Mouse (Mus musculus) retina, postnatal 1 day (tissue): ENCODE measurements around the gene Kmt2e.
A peak's percentile ranks its signal among the peaks of the same experiment; 100 is the strongest.

Experiments used
- DNase-seq: peaks from one replicate; pipeline ENCODE4 v3.0.0-alpha.2; 2012

Gene Kmt2e

DNA sequence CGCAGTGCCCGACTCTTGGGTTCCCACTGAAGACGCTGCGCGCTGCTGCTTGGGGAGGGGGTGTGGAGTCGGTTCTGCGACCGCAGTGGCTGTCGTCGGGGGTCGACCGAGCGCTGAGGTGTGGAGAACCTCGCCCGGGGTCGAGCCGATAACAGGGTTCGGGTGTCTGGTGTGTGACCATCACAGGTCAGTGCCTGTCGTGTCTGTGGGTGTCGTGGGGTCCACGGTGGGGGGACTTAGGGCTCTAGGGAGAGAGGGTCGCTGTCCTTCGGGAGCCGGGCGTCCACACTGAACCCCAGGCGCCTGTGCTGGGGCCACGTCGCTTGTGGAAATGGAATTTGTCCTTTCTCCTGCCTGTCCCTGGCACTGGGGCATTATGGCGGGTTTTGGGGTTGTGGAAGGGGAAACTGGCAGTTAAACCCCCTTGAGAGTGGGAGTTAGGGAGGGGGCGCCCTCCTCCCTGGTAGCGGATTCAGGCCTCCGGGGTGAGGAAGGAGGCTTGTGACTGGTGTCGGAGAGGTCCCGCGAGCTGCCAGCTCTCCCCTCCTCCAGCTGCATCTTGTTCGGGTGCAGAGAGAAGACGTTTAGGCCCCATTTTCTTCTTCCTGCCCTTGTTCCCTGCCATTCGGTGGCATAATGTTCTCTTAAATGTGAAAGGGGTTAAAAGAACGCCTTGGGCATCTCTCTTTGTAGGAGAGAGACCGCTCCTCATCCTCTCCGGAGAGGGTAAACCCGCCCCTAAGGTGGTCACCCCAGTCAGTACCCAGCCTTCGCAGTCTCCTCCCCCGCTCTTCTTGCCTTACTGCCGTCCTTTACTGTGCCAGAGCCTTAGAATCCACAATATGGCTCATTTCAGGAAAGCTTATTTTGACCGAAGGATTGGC, 599 bp downstream of the Kmt2e start:
- DNase-seq, result peak; percentile 67

DNA sequence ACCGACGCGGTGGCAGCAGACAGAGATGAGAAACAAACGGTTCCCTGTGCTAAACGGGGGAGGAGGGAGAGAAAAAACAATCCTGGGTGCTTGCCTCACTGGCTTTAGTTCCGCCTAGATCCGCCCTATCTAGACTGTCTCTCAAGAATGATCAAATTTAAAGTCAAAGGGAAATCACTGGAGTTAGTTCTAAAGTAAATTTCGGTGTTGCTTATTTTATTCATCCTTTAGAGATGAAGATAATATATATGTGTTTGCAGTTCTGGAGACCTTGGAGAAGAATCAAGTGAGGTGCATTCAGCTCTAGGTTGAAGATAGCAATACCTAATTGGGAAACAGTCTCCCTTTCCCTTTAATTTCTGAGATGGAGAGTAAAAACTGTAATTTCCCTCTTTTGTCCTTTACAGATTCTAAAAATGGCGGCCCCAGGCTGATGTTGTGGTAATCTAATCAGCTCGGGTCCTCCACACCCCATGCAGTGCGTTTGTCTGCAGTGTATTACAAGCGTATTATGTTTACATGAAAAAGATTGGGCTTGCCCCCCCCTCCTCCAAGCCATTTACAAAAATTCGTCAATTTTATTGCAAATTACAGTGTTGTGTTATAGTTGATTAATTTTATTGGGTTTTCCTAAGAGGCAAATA, 1.4 kb downstream of the Kmt2e start:
- DNase-seq, result peak; percentile 45

DNA sequence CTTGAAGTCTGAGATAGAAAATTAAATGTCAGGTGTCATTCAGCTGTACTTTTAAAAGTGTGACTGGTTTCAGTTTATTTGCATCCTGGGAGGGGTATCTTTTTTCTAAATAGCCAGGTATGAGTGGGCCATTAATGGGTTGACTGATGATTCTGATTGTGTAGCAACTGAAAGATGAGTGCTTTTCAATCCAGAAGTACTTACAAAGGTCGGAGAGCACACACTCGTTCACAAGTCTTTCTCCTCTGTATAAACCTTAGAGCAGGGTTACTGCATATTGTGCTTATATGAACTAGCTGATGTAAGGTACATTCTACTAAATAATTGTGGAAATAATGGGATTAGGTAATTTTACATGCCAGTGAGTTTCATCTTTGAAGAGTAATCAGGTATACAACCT, 2.5 kb downstream of the Kmt2e start:
- no peak for DNase-seq

DNA sequence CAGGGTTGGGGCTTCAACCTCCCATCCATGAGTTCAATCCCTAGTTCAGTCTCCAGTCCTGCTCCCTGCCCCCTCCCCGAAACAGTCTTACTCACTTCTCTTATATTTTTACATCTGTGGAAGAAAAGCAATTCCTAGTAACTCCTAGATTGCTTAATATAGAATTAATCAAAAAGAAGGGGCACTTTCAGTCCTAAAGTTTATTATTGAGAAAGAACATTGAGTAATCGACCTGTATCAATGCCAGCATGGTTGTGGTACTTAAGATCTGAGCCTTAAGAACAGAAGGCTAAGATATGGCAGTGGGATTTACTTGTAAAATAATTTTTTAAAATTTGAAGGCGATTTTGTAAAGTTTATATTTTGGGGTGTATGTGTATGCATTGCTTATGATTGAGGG, 5.6 kb downstream of the Kmt2e start:
- no peak for DNase-seq

DNA sequence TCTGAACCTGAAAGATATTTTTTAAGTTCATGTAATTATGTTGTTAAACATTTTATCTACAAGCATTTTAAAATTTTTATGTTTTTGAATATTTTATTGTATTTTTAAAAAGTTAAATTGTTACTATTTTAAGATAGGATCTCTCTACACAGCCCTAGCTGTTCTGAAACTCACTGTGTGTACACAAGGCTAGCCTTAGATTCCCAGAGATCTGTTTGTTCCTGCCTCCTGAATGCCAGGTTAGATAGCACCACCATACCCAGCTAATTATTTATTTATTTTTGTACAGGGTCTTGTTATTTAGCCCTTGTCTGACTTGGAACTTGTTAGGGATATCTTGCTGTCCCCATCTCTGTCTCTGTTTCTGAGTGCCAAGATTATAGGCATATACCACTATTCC, 6.3 kb downstream of the Kmt2e start:
- no peak for DNase-seq

DNA sequence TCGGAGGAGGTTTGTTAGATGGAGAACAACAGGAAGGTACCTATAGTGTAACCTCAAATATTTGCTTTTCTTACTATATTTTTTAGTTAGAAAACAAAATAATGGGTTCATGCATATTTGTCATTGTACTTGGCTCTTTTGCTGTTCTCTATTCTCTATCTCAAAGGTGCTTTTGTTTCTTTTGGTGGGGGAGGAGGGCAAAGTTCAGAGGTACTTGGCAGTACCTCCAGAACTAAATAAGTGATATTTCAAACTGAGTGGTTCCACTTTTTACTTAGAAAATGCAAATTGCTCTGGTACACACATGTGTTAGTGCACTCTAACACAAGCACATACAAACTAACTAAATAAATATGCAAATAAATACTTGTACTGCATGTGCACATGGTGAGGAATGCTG, 7.7 kb downstream of the Kmt2e start:
- no peak for DNase-seq

DNA sequence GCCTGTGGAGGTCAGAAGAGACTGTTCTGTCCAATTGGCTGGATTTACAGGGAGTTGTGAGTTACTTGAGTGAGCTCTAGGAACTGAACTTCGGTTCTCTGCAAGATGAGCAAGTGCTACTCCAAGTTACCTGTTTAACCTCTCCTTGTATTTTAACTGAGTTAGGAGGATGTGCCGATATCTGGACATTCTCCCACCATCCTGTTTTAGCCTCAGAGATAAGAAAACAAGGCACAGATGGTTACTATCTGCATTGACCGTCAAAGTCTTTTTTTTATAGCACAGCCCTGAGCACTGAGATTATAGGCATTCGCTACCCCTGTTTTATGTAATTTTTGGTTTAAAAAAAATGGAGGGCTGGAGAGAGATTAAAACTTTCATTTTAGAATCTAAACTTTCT, 10.2 kb downstream of the Kmt2e start:
- DNase-seq, result no peak

DNA sequence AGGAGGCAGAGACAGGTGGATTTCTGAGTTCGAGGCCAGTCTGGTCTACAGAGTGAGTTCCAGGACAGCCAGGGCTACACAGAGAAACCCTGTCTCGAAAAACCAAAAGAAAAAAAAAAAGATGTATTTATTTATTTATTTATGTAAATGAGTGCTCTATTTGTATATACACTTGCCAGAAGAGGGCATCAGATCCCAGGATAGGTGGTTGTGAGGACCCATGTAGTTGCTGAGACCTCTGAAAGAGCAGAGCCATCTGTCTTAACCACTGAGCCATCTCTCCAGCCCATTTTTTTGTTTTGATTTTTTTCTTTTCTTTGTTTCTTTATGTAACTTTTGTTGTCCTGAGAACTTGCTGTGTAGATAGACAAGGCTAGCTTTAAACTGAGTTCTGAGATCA, 19.3 kb downstream of the Kmt2e start:
- peak; percentile 60 for DNase-seq

DNA sequence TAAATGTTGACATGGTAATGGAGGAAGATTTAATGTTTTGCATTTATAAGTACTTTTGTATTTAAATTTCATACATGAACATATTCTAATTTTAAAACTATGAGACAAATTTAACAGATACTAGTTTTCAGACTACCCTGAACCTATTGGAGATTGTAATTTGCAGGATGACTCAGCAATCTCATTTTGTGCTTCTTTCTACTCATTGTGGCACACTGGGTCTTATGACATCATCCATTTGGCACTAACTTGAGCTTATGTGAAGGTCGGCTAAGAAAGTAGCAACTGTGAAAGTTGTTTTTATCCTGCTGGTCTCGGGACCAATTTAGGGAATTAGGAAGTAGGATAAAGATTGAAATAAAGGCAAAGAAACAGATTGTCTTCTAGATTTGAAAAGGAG, 27.4 kb downstream of the Kmt2e start:
- no peak for DNase-seq

DNA sequence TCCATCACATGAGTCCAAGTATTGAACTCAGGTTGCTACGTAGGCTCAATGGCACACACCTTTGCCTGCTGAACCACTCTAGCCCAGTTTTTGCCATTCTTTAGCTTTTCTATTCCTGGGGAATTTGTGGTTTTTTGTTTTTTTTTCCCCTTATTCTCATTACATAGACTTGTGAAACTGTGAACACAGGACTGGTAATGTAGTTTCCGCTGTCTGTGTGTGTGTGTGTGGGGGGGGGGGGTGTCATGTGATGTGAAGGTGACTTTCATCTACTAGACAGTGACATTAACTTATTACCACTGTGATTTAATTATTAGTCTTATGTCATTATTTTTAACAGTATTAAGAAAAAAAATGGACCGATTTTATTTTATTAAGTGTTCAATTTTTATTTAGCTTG, 30.0 kb downstream of the Kmt2e start:
- DNase-seq, result no peak

DNA sequence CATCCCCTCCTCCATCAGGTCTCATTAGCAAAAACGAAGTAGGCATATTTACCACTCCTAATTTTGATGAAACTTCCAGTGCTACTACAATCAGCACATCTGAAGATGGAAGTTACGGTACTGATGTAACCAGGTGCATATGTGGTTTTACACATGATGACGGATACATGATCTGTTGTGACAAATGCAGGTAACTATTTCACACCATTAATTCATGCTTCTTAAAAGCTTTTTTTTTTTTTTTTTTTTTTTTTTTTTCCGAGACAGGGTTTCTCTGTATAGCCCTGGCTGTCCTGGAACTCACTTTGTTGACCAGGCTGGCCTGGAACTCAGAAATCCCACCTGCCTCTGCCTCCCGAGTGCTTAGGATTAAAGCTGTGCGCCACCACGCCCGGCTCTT, 30.5 kb downstream of the Kmt2e start:
- DNase-seq, result no peak

DNA sequence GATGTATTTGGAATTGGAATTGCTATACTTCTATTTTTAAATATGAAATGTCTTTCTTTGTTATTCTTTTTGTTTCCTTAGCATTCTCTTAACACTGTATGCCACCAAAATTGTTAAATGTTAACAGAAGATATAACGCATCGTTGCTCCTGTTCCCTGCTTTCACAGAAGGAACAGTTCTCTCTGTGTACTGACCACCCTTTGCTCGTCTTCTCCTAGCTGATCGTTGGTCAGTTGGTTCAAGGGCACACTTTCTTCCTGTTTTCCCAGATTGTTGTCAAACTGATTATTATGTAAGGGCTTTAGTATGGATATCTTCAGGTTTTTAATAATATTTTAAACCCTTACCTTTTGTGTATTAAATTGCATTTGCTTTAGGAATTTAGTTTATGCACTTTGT, 32.3 kb downstream of the Kmt2e start:
- DNase-seq, result no peak

DNA sequence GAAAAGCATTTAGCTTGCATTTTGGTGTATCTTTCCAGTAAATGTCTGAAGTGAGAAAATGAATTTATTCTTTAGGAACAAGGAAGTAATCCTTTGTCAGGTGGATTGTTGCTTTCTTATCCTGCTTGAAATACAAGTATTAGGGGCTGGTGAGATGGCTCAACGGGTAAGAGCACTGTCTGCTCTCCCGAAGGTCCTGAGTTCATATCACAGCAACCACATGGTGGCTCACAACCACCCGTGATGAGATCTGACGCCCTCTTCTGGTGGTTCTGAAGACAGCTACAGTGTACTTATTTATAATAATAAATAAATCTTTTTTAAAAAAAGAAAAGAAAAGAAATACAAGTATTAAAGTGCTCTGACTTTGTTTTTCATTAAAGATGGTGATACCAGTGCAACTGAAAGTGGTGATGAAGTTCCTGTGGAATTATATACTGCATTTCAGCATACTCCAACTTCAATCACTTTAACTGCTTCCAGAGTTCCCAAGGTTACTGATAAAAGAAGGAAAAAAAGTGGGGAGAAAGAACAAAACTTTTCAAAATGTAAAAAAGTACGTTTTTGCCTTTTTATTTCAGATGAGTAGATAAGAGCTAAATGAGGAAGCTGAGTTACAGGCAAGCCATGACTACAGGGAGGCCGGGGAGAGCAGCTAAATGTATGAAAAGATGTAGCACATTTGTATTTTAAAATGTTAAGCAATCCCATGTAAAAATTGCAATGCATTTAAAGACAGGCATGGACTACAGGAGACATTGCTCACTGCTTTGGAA, 39.0 kb downstream of the Kmt2e start:
- no peak for DNase-seq

DNA sequence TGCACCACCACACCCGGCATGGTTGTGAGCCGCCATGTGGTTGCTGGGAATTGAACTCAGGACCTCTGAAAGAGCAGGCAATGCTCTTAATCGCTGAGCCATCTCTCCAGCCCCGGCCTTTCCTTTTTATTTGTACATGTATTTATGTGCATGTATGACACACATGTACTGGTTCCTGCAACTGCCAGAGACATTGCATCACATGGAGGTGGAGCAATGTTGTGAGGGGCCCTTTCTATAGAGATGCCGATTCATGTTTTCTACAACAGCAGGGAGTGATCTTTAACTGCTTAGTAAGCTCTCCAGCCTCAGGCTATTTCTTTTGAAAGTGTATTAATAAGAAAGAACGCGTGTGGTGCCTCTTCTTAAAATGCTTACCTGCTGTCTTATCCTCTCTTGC, 49.6 kb downstream of the Kmt2e start:
- DNase-seq, result no peak

DNA sequence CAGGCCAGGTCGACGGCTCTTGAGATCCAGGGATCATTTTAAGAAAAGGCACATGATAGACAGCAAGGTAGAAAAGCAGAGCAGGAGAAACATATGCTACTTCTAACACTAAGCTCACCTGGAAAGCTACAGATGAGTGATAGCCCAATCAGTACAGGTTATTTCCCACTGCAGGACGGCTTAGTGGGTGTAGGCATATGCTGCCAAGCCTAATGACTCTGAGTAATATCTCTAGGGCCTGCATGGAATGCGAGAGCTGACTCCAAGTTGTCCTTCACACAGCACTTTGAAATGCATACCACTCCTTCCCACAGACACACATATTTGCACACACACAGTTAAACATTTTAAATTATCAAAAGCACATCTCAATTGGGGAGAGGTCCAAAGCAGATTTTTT, 55.0 kb downstream of the Kmt2e start:
- DNase-seq, result no peak

DNA sequence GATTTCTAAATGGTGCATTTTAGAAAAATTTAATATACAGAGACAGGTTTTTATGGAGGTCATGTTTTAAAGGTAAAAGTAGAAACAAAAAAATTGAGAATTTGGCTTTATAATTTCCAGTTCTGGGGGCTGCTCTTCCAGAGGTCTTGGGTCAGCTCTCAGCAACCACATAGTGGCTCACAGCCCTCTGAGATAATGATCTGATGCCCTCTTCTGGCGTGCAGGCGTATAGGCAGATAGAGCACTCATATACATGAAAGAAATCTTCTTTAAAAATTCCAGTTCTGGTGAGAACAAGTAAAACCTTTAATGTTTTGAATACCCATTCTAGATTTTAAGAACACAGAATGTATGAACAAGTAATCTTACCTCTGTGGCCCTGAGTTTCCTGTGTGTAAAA, 56.6 kb downstream of the Kmt2e start:
- DNase-seq, result peak; percentile 51

DNA sequence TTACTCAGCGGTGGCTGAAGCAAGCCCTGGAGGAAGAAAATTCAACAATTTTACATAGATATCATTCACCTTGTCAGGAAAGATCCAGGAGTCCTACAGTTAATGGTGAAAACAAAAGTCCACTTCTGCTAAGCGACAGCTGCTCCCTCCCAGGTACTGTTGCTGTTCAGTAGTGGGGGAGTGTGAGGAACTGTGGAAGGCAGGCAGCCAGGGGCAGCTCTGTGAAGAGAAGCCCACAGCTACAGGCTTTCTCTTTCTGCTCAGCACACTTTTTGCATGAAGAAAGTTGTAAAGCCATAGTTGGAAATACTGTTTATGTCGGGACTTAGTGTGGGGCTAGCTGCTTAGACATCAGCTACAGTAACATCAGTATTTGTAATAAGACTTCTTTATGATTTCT, 62.2 kb downstream of the Kmt2e start:
- DNase-seq, result no peak

DNA sequence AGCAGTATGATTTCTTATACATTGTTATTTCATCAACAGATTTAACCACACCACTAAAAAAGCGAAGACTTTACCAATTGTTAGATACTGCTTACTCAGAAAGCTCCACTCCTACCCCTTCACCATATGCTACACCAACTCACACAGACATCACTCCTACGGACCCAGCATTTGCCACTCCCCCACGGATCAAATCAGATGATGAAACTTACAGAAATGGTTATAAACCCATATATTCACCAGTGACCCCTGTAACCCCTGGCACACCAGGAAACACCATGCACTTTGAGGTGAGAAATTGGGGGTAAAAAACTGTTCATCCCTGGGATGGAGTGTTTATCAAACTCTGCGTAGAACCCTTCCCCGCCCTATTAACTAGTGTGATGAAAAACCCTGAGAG, 62.7 kb downstream of the Kmt2e start:
- DNase-seq, result no peak

DNA sequence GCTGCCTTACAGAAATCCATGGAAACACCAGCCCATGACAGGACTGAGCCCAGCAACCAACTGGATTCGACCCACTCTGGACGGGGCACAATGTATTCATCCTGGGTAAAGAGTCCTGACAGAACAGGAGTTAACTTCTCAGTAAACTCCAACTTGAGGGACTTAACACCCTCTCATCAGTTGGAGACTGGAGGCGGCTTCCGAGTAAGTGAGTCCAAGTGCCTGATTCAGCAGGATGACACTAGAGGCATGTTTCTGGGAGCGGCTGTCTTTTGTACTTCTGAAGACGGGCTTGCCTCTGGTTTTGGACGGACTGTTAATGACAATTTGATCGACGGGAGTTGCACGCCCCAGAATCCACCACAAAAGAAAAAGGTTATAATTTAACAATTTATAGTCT, 63.7 kb downstream of the Kmt2e start:
- no peak for DNase-seq

DNA sequence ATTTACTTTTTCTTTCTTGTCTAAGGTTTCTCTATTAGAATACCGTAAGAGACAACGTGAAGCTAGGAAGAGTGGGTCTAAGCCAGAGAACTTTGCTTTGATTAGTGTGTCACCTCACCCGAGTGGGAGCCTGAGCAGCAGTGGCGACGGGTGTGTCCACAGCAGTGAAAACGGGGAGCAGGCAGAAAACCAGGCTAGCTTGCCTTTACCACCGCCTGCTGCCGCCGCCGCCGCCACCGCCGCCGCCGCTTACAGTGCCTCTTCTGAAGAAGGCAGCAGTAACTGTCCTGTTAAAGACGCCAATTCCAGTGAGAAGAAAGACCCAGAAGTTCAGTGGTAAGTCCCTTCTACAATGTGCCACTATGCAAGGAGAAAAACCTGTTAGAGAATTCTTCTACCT, 65.0 kb downstream of the Kmt2e start:
- no peak for DNase-seq

DNA sequence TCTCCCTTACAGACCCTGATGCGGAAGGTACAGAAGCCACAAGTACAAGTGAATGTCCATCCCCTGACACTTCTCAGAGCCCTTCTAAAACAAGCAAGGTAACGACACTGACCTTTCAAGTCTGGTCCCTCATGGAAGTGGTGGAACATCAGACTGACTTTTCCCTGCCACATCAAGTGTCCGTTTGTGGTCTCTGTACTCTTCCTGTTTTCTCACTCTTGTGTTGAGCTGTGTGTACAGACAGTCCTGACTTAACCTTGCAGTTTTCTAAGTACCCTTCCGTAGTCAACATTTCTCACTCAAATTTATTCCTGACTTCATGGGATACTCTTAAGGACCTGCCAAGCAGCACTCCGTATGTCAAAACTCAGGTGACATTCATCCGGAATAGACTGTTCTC, 66.5 kb downstream of the Kmt2e start:
- no peak for DNase-seq

DNA sequence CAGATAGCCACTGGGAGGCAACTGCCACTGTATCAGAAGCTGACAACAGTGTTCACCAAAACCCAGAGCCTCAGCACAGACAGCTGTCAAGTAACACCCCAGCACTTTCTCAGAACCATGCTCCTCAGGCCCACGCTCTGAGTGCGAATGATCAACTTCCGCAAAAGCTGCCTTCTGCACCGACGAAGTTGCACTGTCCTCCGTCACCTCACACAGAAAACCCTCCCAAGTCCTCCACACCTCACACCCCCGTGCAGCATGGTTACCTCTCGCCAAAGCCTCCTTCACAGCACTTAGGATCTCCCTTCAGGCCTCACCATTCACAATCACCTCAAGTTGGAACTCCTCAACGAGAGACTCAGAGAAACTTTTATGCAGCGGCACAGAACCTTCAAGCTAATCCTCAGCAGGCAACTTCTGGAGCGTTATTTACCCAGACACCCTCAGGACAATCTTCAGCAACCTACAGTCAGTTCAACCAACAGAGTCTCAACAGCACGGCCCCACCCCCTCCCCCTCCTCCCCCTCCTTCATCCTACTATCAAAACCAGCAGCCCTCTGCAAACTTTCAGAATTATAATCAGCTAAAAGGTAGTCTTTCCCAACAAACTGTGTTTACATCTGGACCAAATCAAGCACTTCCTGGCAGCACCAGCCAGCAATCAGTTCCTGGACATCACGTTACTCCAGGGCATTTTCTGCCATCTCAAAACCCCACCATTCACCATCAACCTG, 67.5 kb downstream of the Kmt2e start:
- no peak for DNase-seq

DNA sequence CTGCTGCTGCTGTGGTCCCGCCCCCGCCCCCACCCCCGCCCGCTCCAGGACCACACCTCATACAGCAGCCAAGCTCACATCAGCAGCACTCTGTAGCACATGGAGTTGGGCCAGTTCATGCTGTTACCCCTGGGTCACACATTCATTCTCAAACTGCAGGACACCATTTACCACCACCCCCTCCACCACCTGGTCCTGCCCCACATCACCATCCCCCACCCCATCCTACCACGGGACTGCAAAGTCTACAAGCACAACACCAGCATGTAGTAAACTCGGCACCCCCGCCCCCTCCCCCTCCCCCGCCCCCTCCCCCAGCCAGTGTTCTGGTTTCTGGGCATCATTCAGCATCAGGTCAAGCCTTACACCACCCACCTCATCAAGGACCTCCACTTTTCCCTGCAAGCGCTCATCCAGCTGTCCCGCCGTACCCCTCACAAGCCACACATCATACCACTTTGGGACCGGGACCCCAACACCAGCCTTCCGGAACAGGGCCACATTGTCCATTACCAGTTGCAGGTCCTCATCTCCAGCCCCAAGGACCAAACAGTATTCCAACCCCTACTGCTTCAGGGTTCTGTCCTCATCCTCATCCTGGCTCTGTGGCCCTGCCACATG, 68.2 kb downstream of the Kmt2e start:
- no peak for DNase-seq
